Mouse (Mus musculus) MEL (cell line): ENCODE measurements around the gene Pde6b.

Source experiments
- CTCF ChIP-seq, 3 experiments: IDR thresholded peaks in 2 of 3; conservative IDR thresholded peaks in 1 of 3; 2 replicates each; pipeline ENCODE4 v1.5.1; 2011 to 2012; ENCODE audit warnings: low read length in 3 of 3, low read depth in 2 of 3, mild to moderate bottlenecking in 2 of 3, improper control_type of control experiment in 1 of 3, inconsistent platforms in 1 of 3, mixed read lengths in 1 of 3, moderate library complexity in 1 of 3; ENCODE audit not compliant: control insufficient read depth in 1 of 3, insufficient read depth in 1 of 3, poor library complexity in 1 of 3, severe bottlenecking in 1 of 3
- EP300 ChIP-seq, 2 experiments: IDR thresholded peaks; 2 replicates each; pipeline ENCODE4 v1.6.1; 2011; ENCODE audit warnings: improper control_type of control experiment in 2 of 2, low read length in 2 of 2, low read depth in 1 of 2, mild to moderate bottlenecking in 1 of 2
- ETS1 ChIP-seq: IDR thresholded peaks from 2 replicates; pipeline ENCODE4 v1.6.1; 2012; ENCODE audit warnings: low read depth, mild to moderate bottlenecking, inconsistent platforms, low read length, improper control_type of control experiment, moderate library complexity
- GABPA ChIP-seq: IDR thresholded peaks from 2 replicates; pipeline ENCODE4 v1.6.1; 2012; ENCODE audit warnings: low read depth, mild to moderate bottlenecking, inconsistent platforms, low read length, improper control_type of control experiment, moderate library complexity
- JUND ChIP-seq: IDR thresholded peaks from 2 replicates; pipeline ENCODE4 v1.6.1; 2011; ENCODE audit warnings: low read depth, mild to moderate bottlenecking, improper control_type of control experiment, low read length
- MAX ChIP-seq: IDR thresholded peaks from 2 replicates; pipeline ENCODE4 v1.6.1; 2011; ENCODE audit warnings: low read length, improper control_type of control experiment
- MYB ChIP-seq: IDR thresholded peaks from 2 replicates; pipeline ENCODE4 v1.6.1; 2011; ENCODE audit warnings: mild to moderate bottlenecking, low read depth, low read length, improper control_type of control experiment
- MYC ChIP-seq: IDR thresholded peaks from 2 replicates; pipeline ENCODE4 v1.6.1; 2011; ENCODE audit warnings: low read depth, mild to moderate bottlenecking, low read length, improper control_type of control experiment, moderate library complexity
- NELFE ChIP-seq: IDR thresholded peaks from 2 replicates; pipeline ENCODE4 v1.6.1; 2011; ENCODE audit warnings: low read depth, low read length, improper control_type of control experiment
- POLR2A ChIP-seq, 2 experiments: IDR thresholded peaks; 2 replicates each; pipeline ENCODE4 v1.6.1; 2011 to 2012; ENCODE audit warnings: low read length in 2 of 2, mild to moderate bottlenecking in 2 of 2, control low read depth in 1 of 2, improper control_type of control experiment in 1 of 2, low read depth in 1 of 2, moderate library complexity in 1 of 2; ENCODE audit not compliant: control insufficient read depth in 1 of 2, insufficient read depth in 1 of 2, poor library complexity in 1 of 2
- TCF12 ChIP-seq: IDR thresholded peaks from 2 replicates; pipeline ENCODE4 v1.6.1; 2014; ENCODE audit warnings: low read depth, mild to moderate bottlenecking, inconsistent platforms, low read length, improper control_type of control experiment, moderate library complexity
- USF1 ChIP-seq: IDR thresholded peaks from 2 replicates; pipeline ENCODE4 v1.6.1; 2014; ENCODE audit warnings: low read depth, mild to moderate bottlenecking, inconsistent platforms, low read length, improper control_type of control experiment, moderate library complexity
- ZNF384 ChIP-seq: IDR thresholded peaks from 2 replicates; pipeline ENCODE4 v1.6.1; 2012; ENCODE audit warnings: low read depth, mild to moderate bottlenecking, inconsistent platforms, low read length, improper control_type of control experiment

- TF ChIP-seq CTCF (IDR thresholded peaks at IDR 0.05 in 2 of 3, conservative IDR thresholded peaks at IDR 0.05 in 1 of 3; ENCODE audit: control insufficient read depth in 1 of 3, insufficient read depth in 1 of 3, low read depth in 2 of 3, low read length in 3 of 3, poor library complexity in 1 of 3, severe bottlenecking in 1 of 3) = no peak
- no peak for TF ChIP-seq USF1
- TF ChIP-seq TCF12 = no peak
- no peak for TF ChIP-seq MAX
- TF ChIP-seq NELFE = no peak
- no peak for TF ChIP-seq GABPA
- TF ChIP-seq POLR2A (IDR thresholded peaks at IDR 0.05; ENCODE audit: control insufficient read depth in 1 of 2, insufficient read depth in 1 of 2, low read depth in 1 of 2, low read length in 2 of 2, poor library complexity in 1 of 2) = no peak
- no peak for TF ChIP-seq ETS1
- TF ChIP-seq MYB = no peak
- no peak for TF ChIP-seq MYC
- TF ChIP-seq JUND = no peak
- TF ChIP-seq EP300 (IDR thresholded peaks at IDR 0.05; ENCODE audit: low read depth in 1 of 2, low read length in 2 of 2) = no peak
- TF ChIP-seq ZNF384 = no peak
Measured at GRCm38 (mm10) chr5:108460461-108460860, 72.3 kb downstream of the Pde6b start.
